Mouse (Mus musculus): ENCODE data around the gene Hepacam.

DNA sequence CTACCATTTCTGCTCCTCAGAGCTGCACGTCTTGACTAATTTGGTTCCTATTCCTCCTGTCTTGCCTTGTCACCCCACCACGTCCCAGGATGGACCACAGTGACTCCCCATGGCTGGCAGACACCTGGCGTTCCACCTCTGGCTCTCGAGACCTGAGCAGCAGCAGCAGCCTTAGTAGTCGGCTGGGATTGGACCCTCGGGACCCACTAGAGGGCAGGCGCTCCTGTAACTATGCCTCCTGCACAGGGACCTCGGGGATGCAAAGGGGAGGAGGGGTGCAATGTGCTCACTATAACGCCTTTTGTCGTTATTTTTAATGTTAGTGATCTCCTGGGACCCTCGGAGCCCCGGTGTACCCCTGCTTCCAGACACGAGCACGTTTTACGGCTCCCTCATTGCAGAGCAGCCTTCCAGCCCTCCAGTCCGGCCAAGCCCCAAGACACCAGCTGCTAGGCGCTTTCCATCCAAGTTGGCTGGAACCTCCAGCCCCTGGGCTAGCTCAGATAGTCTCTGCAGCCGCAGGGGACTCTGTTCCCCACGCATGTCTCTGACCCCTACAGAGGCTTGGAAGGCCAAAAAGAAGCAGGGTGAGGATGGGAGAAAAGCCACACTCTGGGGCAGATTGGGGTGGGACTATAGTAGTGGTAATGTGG is 40.8 kb downstream of the Hepacam start:
- TF ChIP-seq BHLHE40 (IDR thresholded peaks at IDR 0.05; ENCODE audit: borderline replicate concordance, low read depth, low read length): no peak
- TF ChIP-seq POLR2A (IDR thresholded peaks at IDR 0.05; ENCODE audit: control insufficient read depth in 1 of 2, insufficient read depth in 1 of 2, low read depth in 1 of 2, low read length in 2 of 2, poor library complexity in 1 of 2): no peak
- no peak for TF ChIP-seq CTCF (IDR thresholded peaks at IDR 0.05 in 2 of 3, conservative IDR thresholded peaks at IDR 0.05 in 1 of 3; ENCODE audit: control insufficient read depth in 1 of 3, insufficient read depth in 1 of 3, low read depth in 2 of 3, low read length in 3 of 3, poor library complexity in 1 of 3, severe bottlenecking in 1 of 3)
- no peak for TF ChIP-seq GABPA (IDR thresholded peaks at IDR 0.05; ENCODE audit: low read depth, low read length)
- no peak for TF ChIP-seq E2F4 (IDR thresholded peaks at IDR 0.05; ENCODE audit: borderline replicate concordance, low read depth, low read length)
